Mouse (Mus musculus): ENCODE measurements around the gene Timm13.

The Timm13 gene

DNA sequence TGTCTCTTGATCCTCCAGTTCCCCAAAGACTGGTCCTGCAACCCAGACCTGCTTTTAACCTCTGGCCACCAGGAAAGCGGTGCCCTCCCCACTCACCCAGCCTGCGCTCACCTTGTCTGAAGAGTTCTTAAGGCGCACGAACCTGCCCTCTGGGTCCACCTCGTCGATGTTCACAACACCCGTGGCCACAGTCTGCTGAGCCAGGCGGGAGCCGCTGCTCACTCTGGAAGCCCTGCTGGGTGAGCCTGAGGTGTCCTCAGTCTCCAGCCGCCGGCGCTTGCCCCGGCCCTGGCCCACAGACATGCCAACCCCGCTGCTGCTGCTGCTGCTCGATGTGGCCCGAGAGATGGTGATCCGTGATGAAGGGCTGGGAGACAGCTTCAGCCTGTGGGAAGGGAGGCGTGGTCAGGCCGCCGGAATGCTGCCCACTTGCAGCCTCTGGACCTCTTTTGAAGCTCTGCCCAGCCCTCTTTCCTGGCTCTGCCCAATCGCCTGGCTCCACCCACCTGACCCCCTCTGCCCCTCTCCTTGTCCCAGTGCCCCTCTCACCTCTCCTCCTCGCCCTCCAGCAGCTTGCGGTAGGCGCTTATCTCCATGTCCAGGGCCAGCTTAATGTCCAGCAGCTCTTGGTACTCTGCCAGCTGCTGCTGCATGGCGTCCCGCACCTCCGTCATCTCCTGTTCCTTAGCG, 3.4 kb upstream of the Timm13 start:
- DNase-seq (ENCODE audit: low spot score) = no peak

DNA sequence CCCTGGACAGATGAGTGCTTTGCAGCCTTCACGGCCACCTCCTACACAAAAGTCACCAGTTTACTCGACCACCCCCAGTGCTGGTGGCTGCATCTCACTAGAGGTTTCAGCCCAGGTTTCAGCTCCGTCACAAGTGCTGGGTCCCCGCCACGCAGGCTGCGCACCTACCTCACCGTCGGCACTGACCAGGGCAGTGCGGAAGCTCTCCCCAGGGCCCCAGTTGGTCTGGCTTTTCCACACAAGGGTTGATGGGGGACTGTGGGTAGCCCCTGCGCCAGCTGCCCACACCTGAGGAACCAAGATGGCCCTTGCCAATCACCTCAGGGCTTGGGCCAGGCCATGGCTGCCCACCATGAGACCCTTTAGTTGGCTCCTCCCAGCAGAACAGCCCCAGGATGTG, 2.5 kb upstream of the Timm13 start:
- DNase-seq (ENCODE audit: low spot score) = no peak

DNA sequence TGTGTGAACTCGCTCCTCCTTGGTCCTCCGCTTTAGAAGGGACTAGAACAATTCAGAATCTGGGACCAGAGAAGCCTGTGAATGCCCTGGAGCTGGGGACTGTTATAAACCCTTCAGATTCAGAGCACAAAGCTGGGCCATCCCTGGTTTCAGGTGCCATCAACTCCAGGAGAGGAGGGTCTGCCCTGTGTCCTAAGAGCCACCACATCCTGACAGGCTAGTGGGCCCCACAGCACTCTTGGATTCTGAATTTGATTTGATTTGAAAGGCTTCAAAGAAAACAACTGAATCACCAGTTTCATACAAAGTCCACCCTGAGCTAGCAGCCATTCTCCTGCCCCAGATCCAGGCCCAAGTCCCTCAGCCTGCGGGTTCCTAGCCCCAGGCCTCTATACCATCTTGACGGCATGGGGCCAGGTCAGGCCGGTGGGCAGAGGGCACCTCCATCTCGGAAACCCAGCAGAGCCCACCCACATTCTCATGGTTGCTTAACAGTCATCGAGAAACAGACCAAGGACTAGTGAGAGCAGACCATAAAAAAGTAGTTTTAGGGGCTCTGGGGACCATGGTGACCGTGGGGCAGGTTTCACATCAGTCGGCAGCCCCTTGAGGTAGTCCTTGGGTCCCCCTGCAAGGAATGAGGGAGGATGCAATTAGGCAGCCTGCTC, 1.6 kb upstream of the Timm13 start:
- DNase-seq (ENCODE audit: low spot score) = no peak

DNA sequence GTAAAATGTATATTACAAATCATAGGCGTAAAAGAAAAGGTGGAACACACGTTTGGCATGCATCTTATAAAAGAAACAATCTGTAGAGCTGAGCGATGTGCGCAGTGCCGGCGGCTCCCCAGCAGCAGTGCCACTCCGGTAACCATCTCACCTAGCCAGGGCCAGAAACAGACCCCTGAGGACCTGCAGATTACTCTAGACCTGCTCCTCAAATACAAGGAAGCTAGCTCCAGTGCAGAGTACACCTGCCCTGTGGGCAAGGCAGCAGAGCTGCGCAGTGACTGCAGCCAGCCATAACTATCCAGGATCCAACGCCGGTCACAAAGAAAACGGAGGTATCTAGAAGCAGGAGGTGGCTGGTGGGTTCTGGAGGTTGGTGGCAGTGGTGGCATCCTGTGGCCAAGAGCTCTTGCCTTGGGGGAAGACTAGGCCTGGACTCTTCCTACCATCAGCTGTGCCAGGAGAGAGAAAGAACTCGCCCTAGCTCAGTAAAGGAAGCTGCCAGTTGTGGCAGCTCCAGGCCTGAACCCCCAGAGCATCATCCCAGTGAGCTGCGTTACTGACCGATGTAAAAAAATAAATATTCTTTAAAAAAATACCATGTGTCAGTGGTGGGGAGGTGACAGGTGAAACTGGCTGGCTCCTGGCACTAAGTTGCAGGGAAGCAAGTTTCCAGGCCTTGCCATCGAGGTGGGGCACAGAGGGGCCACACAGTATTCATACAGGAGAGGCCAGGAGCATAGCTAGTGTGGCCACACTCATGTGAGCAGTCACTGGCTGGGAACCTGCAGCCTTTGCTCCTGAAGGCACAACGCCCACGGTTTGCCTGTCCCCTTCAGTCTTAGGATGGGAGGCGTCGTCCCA, 872 bp upstream of the Timm13 start:
- no peak for DNase-seq (ENCODE audit: low spot score)

DNA sequence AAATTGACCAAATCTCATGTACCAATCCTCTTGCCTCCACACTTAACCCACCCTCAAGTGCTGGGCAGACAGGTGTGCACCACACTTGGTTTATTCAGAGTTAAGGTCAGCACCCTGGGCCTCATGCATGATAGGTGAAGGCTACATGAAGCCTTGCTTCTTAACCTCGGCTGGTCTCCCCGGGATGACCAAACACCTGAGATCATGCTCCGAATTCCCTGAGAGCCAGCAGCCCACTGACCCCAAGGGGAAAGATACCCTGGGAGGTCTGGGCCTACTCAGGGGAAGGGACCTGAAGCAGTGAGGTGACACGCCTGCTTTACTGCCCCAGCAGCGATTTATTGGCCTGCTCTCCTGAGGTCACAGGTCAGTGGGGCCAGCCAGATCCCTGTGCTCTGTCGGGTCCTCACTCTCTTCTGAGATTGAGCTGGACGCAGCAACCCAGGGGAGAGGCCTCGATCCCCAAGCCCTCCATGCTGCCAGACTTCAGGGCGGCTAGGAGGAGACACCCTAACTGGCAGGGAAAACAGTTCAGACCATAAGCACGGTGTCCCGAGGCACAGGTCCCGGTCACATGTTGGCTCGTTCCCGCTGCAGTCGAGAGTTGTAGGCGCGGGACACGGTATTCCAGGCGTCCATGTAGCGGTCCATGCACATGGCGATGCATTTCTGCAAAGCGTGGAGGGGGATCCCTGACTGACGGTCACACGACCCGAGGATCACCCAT, 1.0 kb downstream of the Timm13 start:
- no peak for DNase-seq (ENCODE audit: low spot score)

DNA sequence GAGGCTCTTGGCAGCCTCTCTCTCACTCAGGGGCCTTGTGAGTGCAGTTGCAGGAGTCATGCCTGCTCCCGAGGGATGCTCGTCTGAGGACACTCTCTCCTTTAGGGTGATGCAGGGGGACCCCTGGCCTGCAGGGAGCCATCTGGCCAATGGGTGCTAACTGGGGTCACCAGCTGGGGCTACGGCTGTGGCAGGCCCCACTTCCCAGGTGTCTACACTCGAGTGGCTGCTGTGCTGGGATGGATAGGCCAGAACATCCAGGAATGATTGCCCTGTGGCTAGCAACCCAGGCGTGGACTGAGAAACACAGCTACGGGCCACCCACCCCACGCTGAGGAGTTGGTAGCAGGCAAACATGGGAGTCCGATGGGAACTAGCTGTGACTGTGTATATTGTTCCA, 1.7 kb downstream of the Timm13 start:
- no peak for DNase-seq (ENCODE audit: low spot score)

DNA sequence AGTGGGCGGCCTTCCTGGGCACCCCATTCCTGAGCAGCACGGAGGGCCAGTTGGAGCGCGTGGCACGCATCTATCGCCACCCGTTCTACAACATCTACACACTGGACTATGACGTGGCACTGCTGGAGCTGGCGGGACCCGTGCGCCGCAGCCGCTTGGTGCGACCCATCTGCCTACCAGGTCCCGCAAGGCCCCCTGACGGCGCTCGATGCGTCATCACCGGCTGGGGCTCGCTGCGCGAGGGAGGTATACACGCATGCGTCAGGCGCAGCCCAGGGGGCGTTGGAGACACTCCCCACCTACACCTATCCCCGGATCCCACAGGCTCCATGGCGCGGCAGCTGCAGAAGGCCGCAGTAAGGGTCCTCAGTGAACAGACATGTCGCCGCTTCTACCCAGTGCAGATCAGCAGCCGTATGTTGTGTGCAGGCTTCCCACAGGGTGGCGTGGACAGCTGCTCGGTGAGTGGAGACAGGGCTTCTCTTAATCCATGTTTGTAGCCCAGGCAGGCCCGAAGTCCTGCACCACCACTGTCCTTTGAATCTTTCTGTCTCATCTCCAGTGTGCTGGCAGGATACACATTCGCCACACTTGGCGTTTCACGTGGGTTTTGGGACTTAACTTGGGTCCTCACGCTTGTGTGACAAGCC, 2.8 kb downstream of the Timm13 start:
- DNase-seq (ENCODE audit: low spot score) = no peak

DNA sequence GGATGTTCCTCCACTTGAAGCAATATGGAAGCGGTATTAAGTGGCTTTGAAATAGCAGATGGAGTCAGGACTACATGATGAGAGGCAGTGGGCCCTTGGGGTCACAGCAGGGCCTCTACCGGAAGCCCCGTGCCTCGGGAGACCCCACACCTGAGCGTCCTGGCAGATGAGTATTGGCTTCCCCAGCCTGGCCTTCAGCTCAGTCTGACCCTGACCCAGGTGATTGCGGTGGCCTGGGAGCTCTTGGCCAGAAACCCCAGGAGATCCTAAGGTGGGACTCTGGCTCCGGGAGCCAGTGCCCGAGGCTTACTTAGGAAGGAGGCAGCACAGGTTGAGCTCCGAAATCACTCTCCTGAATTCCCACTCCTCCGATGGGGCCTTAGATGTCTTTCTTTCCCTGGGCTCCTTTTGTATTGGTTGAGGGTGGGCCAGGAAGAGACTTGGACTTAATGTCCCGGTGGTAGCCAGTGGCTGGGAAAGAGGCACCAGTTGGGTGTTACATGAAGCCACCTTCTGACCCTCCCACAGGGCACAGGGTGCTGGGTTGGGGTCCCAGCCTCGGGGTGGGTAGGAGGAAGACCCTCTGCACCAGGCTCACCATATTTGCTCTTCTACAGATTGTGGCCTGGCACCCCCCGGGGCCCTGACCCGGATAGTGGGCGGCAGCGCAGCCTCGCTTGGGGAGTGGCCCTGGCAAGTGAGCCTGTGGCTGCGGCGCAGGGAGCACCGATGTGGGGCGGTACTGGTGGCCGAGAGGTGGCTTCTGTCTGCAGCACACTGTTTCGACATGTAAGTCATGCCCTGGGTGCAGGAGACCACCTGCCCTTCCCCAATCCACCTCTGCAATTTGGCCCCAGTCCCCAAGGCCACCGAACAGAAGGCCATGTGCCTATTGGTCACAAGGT, 3.9 kb downstream of the Timm13 start:
- no peak for DNase-seq (ENCODE audit: low spot score)

DNA sequence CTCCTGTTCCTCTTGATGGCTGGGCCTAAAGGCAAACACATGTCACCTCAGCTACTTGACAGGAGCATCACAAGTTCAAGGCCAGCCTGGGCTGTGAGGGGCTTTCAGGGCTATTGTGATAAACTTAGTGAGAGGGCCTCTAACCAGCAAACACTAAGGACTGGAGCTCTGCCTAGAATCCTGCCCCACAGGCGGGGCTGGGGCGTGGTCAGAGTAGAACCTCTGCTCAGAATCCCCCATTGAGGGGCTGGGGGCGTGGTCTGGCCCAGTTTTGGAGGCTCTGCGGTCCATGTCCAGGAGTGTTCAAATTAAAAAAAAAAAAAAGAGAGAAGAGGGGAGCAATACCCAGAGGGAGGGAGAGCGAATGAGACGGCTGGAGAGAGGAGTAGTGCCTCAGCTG, 5.1 kb downstream of the Timm13 start:
- DNase-seq (ENCODE audit: low spot score) = no peak

DNA sequence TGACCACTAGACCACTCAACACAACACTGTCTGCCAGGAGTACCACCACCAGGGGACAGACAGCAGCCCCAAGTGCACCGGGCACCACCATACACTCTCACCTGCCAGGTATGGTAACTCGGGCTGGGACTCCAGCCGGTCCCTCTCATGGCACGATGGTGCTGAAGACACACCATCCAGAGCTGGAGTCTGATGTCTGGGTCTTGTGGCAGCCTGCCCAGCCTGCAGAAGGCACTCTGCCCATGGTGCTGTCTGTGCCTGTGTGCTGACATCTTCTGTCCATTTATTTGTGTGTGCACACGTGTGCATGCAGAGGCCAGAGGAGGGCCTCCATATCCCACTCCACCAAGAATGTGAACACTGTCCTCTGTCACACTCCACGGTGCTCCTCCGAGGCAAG, 5.7 kb downstream of the Timm13 start:
- no peak for DNase-seq (ENCODE audit: low spot score)

DNA sequence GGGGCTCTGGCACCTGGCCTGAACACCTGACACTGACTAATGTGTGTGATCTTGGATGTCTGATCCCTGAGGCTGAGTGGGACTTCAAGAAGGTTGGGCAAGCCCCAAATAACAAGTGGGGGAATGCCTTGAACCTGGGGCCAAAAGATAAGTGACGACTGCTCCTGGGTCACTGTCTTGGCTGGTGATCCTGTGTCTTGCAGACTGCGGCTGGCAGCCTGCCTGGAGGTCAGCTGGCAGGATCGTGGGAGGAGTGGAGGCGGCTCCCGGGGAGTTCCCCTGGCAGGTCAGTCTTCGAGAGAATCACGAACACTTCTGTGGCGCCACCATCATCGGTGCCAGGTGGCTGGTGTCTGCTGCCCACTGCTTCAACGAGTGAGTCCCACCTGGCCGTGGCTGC, 13.6 kb downstream of the Timm13 start:
- DNase-seq (ENCODE audit: low spot score) = no peak

DNA sequence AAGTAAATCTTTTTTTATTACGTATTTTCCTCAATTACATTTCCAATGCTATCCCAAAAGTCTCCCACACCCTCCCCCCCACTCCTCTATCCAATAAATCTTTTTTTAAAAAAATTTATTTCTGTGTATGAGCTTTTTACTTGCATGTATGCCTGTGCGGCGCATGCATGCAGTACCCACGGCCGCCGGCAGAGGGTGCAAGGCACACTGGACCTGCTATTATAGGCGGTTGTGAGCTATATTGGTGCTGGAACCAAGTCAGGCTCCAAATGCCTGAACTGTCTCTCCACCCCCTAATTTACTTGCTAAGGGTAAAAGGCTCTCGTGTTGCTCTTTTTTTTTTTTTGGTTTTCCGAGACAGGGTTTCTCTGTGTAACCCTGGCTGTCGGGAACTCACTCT, 19.5 kb downstream of the Timm13 start:
- DNase-seq (ENCODE audit: low spot score) = peak; percentile 42

DNA sequence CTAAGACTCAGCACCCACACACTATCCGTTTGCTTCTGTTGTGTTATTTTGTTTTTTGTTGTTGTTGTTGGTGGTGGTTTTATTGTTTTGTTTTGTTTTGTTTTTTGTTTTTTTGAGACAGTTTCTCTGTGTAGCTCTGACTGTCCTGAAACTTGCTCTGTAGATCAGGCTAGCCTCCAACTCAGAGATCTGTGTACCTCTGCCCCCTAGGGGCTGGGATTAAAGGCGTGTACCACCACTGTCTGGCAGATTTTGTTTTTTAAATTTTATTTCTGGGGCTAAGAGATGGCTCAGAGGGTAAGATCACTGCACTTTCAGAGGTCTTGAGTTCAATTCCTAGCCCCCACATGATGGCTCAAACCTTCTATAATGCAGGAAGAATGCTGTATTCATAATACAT, 19.9 kb downstream of the Timm13 start:
- DNase-seq (ENCODE audit: low spot score) = no peak

DNA sequence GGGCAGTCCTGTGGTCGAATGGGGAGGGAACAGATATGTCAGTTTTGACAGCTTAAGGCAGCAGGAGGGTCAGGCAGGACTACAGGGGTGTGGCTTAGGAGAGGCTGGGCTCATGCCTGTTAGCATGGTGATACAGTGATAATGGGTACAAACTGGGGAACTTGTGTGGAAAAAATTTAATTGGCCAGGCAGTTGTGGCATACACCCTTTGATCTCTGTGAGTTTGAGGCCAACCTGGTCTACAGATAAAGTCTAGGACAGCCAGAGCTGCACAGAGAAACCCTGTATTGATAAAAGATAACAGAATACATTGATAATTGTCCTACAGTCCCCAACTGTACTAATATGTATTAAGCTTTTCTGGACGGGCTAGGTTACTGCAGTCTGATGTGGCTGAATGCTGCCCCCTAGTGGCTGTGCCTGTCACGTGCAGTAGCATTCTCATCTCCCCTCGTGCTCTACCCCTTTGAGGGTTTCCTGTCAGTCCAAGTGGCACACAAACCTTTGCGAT, 20.6 kb downstream of the Timm13 start:
- no peak for DNase-seq (ENCODE audit: low spot score)

DNA sequence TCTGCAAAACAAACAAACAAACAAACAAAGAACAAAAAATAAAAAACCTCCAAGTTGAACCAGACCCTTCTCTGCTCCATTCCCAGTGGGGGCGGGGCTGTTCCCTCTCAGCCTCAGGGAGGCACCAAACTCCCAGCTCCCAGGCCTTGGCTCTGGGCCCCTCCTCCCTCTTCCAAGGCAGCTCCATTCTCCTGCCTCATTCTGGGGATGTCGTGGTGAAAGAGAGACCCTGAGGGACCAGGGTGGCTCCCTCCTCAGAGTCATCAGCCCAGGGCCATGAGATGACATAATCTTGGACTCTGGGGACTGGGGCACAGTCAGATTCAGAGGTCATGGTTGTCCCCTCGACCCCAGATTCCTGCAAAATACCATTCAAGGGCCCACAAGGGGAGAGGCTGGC, 24.2 kb downstream of the Timm13 start:
- DNase-seq (ENCODE audit: low spot score) = no peak

DNA sequence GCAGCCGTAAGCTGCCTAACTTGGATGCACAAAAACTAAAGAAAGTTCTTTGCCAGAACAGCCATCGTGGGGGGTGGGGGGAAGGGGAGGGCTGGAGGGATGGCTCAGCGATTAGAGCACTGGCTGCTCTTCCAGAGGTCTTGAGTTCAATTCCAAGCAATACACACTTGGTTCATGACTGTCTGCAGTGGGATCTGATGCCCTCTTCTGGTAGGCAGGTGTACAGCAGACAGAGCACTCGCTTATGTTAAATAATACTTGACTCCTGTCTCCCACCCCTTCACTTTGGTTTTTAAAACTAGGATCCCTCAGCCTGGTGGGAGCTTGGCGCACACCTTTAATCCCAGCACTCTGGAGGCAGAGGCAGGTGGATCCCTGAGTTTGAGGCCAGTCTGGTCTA, 24.7 kb downstream of the Timm13 start:
- DNase-seq (ENCODE audit: low spot score) = no peak

DNA sequence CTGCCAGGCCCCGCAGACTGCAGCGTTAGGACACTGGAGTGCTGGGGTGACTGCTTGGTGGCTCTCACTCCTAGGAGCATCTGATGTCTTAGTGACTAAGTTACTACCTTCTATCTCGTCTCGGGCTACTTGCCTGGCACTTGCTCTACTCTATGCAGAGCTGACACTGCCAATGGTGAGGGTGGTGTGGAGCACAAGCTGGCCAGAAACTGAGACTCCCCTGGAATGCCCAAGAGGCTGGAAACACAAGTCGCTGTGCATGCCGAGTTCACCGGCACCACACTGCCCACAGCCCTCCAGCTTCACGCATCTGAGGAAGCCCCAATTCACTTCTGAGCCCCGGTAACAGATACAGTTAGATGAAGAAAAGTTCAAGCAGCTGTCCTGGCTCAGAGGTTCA, 26.7 kb downstream of the Timm13 start:
- no peak for DNase-seq (ENCODE audit: low spot score)

DNA sequence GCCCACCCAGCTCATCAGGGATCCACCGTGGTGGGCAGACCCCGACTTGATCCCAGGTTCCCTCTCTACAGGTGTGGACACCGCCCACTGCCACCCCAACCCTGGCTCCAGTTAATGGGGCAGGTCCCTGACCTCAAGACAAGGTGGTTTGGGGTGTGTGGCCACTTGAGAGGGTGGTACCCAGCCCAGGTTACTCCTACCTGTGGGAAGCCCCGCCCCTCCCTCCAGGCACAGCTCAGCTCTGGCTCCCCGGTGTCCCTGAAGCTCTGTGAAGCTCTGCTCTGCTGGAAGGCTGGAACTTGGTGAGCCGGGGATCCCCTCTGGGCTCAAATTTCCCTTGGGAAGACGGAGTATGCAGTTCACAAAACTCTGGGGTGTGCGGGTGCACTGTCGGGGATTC, 29.2 kb downstream of the Timm13 start, which contains the start of gene Tmprss9:
TSS of gene Tmprss9 (plus strand) at position 268 of the 400 bp plus-strand sequence.
- DNase-seq (ENCODE audit: low spot score) = no peak

DNA sequence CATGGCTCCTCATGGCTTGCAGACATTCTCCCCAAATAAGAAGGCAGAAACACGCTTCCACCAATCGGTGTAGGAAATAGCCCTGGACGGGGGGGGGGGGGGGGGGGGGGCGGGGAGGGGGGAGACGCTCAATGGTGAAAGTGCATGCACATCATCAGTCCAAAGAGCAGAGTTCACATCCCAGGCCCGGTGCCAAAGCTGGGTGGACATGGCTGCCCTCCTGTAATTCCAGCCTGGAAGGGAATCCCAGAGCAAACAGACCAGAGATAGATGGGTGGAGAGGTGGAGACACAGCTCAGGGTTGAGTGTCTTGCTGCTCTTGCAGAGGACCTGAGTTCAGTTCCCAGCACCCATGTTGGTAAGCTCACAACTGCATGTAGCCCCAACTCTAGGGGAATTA, 29.8 kb downstream of the Timm13 start:
- DNase-seq (ENCODE audit: low spot score) = no peak

DNA sequence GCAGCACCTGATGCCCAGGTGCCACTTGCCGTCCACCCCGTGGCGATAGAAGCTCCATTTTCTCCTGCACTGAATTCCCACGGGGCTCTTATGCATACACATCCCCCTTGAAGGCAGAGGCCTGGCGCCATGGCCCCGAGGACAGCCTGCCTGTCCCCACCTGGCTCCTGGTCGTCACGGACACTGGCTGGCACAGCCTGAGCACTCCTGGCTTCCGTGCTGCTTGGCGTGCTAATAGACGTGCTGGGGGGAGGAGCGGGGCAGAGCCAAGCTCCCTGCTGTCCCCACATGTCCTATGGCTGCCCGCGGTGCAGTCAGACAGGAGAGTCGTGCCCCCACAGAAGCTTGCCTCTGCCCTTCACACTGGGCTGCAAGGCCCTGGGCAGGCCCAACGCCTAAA, 36.3 kb downstream of the Timm13 start:
- DNase-seq (ENCODE audit: low spot score) = no peak

DNA sequence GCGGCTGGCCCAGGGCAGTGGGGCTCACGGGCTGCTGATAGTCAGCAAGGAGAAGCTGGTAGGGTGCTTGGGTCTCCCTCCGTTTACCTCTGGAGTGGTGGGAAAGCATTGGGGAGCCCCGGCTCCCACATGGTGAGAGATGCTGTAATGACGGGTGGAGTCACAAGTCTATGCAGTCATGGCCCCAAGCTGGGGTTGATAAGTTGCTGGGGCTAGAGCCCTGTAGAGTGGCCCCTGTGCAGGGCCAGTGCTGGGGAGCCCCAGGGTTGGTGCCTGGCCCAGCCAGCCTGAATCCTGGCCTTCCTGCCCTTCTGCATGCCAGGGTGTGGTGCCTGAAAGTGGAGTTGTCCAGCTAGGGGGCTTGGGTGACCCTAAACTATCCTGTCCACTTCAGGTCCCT, 38.5 kb downstream of the Timm13 start:
- DNase-seq (ENCODE audit: low spot score) = no peak

Measured in ovary, postnatal 10 days (tissue).